Mouse (Mus musculus) embryo, embryonic 11 days (tissue): ENCODE measurements around the gene Lrp1.

ENCODE experiments used
- DNase-seq: peaks from one replicate; pipeline ENCODE4 v3.0.0-alpha.2; 2015

The Lrp1 gene

DNA sequence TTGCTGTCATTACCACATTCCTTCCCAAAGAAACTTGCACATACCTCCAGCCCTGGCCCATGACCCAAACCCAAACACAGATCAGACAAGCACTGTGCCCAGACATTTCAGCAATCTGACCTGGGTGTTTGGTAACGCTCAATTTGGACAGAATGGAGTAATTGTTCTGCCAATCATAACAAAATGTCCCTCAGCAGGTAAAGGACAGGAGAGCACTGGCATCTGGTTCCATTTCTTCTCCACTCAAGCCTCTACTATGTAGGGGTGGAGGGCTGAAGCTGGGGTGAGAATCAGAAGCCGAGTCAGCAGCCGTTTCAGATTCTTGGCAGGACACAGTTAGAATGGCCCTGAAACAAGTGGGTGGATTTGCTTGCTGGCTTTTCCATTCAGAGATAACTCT lies 128.8 kb downstream of the Lrp1 start:
- DNase-seq, result no peak

DNA sequence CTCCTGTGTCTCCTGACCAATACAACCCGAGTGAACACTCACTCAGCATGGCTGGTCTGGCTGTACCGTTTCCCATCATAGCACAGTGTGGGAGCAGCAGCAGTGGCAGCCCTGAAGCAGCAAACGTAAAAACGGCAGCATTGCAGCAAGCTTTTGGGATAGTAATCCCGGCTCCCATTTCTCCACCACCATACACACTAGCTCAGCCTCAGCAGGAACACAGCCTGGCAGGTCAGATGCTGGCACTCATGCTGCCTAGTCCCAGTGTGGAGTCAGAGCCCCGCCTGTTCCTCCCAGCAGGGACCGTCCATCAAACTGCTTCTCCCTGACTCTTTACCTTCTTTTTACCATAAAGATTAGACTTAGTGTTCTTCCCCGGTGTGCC lies 129.8 kb downstream of the Lrp1 start:
- no peak for DNase-seq

DNA sequence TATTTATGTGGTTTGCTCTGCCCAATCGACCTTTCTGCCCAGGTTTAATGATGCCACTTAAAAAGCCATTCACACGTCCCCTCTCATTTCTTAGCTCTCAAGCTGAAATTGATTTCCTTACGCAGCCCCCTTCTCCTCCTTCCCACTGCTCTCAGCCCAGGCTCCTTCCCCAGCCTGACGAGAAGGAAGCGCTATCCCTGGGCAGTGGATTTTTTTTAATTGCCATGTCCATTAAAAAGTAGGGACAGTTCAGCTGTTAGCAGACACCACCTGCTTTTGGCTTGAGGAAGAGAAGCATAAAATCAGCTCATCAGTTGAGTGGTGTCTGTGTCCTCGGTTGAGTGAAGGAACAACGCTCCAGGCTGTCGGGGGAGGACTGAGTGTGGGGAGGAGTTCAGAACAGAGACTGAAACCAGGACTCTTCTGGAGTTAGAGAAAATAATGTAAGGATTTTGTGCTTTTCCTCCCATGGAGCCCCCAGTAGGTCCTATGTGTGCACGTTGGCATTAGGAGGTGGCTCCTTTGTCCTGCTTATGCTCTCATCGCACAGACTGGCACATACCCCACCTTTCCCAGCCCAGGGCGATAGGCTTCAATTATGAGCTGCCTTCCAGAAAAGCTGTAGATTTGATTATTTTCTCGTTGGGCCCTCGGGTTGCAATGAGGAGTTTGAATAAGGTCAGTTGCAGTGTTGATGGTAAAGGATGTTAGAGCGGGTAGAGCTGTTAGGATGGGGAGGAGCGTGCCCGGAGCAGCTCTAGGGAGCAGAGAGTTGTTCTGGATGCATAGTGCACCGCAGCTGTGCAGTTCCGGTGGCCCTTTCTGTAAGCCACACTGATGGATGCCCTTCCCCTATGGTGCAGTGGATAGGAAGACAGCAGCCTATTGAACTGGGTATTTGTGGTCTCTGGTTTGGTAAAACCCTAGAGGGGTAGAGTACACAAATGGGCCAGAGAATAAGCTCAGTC lies 130.5 kb downstream of the Lrp1 start:
- DNase-seq, result no peak

DNA sequence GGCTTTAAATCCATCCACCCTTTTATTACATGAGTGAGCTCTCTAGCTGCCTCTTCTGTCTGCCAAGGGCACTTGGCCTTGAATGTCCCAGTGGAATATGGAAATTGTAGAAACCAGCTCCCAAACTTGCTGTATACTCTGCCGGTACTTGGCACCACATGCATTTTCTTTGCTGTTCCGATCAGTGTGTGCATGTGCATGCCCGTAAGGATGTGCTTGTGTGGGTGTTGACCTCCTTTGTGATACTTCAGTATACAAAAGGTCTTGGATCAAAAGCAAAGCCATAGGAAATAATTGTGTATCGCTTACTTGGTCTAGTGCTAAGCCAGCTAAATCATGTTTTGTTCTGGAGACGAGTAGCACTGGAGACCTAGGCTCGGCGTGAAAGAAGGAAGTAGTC lies 132.1 kb downstream of the Lrp1 start:
- DNase-seq, result no peak
